Mouse (Mus musculus): ENCODE results near the gene 1700025G04Rik. TPM values are rescaled to one million over a fixed set of nuclear protein-coding genes. Genes with fewer than 3 reads are reported as not detected.

1700025G04Rik gene
- 10 to 100 TPM; 38.9 to 41.0 TPM for total RNA-seq (2021)
- long read RNA-seq, experiment 1, full-length matches to known transcripts = 7 of 9 reads
- long read RNA-seq, experiment 1, partial matches to known transcripts = 1 of 9 reads
- long read RNA-seq, experiment 1, other reads (novel, unspliced or antisense) = 1 of 9 reads
- long read RNA-seq, experiment 2, full-length matches to known transcripts = 5 of 7 reads
- long read RNA-seq, experiment 2, partial matches to known transcripts = 0 of 7 reads
- long read RNA-seq, experiment 2, other reads (novel, unspliced or antisense) = 2 of 7 reads

DNA sequence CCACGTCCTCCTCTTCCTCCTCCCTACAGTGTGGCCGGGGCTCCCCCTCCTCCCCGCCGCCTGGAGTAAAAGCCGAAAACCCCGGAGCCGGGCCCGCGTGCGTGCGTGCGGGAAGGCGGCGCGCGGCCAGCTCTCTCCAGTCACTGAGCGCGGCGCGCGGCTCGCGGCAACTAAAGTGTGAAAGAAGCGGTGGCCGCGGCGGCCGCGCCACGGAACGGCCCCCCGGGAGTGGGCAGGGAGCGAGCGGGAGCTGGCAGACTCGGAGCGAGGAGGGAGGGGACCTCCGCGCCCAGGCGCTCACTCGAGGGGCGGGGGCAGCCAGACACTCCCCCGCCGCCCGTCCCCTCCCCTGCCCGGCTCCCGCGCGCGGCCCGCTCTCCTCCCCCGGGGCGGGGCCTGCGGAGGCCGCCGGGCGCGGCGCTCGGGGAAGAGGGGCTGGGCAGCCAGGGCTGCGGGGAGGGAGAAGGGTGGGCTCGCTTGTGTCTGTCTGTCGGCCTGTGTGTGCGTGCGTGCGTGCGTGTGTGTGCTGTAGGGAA is at the start of gene 1700025G04Rik:
Gene 1700025G04Rik, minus strand, starts transcription at position 108 of the 536 bp plus-strand sequence.
- peak; percentile 86 to 93 for DNase-seq

DNA sequence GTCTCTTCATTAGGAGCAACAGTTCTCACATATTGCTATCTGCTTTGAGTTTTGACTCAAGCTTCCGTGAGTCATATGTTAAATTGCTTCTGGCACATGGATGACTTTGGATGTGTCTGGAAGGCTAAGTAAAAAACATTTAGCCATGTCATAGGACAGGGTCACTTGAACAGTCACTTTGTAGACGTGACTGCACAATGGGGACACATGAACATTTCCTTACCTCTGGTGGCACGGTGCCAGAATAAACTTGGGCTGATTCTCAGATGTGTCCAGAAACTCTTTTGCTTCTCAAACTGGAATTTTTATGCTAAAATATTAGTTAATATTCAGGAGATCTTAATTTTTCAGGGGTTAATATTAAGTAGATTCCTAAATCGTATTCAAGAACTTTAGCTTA is 49.6 kb upstream of the 1700025G04Rik start:
- DNase-seq = peak; percentile 22 to 57

DNA sequence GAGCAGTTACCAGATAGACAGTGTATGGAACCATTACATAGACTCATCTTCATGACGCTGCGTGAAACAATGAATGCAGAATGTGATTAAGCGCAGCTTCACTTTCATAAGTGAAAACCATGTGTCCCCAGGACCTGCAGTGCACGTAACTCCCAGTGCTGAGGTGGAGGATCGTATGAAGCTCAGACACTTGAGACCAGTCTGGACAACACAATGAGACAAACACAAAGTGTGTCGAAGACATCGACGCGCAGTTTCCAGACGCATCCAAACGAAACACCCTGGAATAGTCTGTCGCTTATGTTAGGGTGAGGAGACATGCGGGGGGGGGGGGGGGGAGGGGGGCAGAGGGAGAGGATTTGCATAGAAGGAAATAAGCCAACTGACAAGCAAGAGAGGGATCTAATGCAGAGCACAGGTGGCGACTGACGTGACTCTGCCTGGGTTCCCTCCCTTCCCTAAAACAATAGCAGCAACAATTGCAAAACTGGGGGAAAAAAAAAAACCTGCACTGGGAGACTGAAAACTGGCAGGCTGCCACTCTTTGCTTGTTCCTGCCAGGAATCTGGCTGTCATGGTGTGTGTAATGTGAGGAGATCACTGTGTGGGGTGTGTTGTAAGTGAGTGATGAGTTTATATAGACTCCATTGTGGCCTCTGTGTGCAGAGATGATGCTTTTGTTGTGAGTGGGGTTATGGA is 40.3 kb upstream of the 1700025G04Rik start:
- DNase-seq = peak; percentile 75 to 77

DNA sequence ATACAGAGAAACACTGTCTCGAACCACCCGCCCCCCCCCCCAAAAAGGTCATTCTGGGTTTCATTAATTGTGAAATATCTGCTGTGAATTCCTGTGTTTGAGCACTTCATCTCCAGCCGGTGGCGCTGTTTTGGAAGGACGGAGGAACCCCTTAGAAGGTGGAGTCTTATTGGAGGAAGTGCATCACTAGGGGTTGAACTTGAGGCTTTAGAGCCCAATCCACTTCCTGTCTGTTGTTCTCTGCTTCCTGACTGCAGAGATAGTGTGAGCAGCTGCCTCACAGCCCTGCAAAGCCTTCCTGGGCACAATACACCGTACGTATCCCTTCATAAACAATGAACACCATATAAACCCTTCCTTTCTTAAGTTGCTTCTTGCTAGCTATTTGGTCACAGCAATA is 35.5 kb upstream of the 1700025G04Rik start:
- DNase-seq = no peak

DNA sequence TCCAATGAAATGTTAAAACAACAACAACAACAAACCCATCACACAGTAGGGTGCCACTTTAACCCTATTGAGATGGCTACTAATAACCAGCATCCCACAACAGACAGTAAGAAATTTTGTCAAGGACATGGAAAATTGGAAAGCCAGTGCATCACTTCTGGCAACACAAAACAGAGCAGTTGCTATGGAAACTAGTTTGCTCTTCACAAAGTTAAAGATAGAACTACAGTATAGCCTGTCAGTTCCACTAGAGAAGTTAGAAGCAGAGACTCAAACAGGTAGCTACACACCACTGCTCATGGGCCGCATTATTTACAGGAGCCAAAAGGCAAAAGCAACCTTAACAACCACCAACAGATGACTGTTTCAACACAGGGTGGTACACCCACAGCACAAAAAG is 20.2 kb upstream of the 1700025G04Rik start:
- no peak for DNase-seq

DNA sequence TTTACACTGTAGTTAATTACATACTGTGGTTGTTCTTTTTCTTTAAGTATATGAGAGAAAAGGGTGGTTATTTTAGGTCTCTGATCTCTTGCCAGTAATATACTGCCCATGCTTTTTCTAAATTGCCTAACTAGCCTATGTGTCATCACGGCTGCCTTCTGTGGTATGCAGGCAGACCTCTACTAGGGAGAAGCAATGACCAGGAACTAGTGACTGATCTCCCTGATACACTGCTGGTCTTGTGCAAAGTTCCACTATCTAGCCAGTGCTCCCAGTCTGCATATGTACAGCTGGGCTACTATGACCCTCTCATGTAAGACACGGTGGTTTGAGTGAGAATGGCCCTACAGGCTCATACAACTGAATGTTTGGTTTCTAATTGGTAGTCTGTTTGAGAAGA is 16.2 kb upstream of the 1700025G04Rik start:
- no peak for DNase-seq

DNA sequence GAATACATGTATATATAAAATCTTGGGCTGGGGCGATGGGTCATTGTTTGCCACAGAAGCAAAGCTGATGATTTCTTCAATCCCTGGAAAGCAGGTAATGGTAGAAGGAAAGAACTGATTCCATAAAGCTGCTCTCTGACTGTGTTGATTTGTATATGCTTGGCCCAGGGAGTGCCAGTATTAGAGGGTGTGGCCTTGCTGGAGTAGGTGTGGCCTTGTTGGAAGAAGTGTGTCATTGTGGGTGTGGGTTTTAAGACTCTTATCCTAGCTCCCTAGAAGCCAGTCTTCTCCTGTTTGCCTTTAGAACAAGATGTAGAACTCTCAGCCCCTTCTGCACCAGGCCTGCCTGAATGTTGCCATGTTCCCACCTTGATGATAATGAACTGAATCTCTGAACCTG is 15.3 kb upstream of the 1700025G04Rik start:
- no peak for DNase-seq

DNA sequence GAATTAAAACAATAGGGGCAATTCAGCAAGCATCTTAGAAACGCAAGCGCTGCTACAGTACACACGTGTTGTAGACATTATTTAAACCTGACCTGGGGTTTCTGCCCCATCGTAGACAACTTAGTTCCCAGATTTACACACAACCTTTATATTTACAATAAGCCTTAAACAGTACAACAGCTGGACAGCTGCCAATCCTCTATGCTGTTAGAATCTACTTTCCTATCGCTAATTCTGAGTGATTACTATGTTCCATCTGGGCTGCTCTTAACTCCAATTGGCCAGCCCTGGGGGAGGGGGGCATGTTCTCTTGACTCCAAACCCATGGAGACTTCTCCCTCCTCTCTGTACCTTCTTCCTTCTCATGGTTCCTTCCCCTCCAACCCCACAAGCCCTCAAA is 11.8 kb upstream of the 1700025G04Rik start:
- DNase-seq = no peak

DNA sequence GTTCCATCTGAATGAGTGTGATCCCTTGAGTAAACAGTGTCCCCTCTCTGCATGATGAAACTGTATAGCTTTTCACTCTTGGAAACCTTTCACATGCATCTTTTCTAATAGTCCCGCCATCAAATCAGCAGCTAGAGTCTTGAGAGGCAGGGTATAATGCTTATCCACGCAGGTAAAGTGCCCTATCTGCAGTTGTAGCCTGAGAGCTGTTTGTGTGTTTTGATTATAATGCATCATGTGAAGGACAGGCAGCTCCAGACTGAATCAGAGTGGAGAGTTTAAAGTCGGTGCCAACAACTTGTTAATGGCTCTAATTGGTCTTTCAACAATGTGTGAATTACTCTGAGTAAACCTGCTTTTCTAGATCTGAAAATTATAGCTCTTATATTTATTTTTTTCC is 6.1 kb upstream of the 1700025G04Rik start:
- DNase-seq = no peak

DNA sequence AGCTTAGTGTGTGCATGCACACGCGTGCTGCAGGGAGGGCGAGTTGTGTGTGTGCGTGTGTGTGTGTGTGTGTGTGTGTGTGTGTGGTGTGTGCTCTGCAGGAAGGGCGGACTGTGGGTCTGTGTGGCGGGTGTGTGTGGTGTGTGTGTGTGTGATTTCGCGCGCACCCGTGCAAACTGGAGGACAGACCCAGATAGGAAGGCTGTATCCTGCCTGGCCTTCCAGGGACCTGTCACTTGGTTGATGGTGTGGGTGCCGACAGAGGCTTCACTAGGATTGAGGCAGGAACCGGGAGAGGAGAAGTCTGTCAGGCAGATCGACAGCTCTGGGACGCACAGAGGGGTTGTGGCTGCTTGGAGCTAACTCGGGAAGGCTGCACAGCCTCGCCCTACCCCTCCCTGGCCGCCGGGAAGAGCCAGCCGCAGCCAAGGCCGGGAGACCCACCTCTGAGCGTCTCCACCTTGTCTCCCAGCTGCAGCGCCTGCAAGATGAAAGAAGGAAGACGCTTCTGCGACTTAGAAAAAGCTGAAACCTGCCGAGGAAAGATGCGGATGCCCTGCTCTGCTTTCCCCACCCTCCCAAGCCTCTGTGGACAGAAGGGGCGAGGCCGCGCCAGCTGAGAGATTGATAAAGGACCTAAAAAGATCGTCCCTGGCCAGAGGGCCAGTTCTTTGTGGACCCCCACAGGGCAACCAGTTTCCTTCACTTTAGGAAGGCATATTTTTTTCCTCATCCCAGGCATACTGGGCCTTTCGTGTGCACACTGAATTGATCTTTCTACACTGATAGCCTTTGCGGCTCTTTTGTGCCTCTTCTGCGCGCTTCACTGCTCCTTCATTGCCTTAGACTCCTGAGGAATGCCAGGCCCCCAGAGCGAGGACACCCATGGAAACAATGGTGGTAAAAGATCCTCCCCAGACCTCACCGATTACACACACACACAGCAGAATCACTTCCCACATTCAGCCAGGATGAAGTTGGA is 930 bp upstream of the 1700025G04Rik start:
- DNase-seq = peak; percentile 65 to 73

DNA sequence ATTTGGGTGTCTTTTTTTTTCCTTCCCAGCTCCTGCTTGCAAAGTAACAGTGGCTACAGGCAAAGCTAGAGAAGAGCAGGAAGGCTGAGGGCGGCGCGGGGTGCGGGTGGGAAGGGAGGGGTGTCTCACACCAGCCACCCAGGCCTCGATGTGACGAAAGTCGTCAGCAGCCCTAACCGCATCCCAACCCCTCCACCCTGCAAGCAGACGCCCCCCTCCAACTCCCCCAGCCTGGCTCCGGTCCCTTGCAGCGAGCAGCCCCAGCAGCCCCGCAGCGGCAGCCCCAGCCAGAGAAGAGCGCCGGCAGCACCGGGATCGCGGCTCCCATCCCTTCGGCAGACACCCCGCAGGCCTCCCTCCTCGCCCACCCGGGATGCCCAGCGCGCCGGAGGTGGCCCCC is 399 bp downstream of the 1700025G04Rik start:
- peak; percentile 30 to 57 for DNase-seq

DNA sequence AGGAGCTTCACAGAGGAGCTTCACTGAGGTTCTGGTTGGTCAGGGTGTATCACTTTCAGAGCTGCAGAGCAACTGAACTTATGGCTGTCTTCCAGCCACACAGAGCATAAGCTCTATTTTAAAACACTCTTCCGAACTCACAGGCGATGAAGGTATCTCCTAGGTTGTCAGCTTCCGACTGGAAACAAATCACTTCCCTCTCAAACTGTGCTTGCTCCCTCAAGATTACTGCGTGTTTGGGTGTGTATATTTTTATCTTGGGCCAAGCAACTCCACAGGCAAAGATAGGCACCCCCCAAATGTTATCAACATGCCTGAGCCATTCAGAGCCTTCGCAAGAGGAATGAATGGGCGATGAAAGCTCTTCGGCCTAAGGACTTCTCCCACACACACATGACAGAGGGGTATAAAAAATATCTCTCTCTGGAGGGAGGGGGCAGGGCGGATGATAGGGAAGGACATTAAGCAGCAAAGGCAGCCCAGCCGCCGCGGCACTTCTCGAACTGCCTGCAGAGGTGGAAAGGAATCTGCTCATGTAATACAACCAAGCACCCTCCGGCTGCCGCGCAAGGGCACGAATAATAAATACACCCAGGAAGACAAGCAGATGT is 1.0 kb downstream of the 1700025G04Rik start:
- peak; percentile 57 to 73 for DNase-seq

DNA sequence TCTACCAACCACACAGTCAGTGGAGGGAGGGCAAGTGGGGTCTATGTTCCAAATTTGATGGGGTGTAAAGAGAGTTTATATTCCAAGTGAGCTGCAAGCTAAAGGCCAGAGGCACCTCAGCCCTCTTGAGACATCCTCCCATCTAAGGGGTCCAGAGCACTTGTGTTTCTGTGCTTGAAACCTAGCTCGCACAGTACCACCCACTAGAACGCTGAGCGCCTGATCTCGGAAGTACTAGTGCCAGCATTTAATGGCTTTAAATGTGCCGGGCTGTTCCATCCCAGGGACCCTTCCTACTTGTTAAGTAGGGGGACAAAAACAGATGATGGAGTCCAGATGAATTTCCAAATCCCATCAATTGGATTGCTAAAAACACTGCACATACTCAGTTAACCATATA is 1.9 kb downstream of the 1700025G04Rik start:
- DNase-seq = no peak

DNA sequence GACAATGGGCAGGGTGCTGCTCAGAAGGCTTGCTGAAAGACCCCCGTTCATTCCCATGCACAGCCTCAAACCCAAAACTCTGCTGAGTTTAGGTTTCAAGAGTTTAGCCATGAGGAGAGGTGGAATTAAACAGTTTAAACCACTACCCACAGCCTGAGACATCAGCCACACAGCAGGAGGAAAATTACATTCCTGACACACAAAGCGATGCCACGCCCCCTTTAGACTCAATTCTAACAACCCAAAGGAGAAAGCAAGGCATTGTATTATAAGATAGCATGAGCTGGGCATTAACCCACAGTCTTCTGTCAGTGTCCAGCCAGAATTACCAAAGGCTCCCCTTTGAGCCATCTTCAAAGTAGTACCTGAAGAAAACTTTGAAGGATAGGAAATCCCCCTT is 3.0 kb downstream of the 1700025G04Rik start:
- no peak for DNase-seq

DNA sequence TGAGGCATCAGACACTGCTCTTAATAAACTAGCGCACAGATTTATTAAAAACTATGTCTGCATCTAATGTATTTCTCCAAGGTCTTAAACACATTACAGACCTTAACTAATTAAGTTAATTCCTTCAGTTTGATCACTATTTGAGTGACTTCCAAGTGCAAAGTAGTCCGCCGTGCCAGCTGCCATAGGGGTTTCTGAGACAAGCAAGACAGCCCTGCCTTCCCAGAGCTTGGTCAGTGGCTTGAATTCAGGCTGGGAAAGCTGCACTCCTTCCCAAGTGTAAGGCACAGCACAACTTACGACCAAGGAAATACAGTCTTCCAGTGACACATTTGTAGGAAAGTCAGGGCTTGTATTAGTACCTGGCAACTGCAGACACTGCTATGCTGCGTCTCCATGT is 4.4 kb downstream of the 1700025G04Rik start:
- no peak for DNase-seq

DNA sequence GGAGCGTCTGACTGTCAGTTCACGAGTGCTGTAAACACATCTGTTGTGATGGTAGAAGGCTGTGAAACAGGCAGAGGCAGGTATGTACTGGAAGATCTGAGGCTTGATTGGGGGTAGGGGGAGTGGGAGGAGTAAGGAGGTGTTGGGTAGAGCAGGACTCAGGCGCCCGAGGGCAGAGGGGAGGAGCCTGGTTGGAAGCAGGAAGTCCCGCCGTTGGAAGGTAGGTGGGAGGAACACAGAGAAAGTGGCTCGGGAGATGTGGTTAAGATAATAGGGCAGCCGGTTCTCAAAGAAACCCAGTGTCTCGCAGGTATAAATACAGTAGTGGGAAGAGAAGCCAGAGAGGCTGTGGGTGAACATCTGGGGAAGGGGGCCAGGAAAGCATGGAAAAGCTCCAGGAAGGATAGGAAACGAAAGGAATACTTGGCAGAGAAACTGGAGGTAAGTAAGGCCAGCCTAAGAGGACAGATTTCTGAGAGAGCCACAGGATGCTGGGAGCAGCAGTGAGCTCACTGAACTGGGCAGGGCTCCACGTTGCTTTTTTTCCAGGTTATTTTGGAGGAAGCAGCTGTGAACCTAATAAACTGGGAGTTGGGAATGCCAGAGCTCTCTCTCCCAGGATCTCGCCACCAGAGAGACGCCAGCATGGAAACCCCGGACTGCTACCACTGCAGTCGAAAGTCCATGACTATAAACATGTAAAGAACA is 5.1 kb downstream of the 1700025G04Rik start:
- peak; percentile 76 to 84 for DNase-seq

DNA sequence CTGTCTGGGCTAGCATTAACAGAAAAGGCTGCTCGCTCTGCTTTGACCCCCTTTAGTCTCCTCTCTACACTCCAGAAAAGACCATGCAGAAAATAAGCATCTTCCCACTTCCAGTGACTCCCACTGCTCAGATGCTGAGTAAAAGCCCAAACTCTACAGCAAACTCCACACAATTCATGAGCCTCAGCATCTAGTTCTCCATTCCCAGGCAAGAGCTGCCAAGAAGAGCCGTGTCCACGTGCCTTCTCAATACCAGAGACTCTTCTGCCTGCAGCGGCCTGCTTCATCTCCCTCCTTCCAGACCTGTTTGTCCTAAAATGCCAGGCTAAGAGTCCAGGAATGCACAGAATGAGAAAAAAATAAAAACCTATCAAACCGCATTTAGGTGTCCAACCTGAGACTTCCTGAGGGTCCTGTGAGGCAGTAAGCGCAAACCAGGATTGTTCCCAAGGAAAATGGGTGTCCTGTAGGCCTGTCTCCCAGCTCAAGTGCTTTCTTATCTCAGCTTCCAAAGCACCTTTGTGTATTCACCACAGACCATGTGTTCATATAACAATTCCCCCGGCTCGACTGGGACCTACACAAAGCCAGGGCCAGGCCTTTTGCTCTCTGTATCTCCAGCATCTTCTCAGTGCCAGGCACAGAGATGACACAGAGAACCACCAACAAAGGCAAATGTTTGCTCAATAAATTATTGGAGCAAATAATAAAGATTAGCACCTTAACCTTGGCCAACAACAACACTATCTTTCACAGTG is 7.8 kb downstream of the 1700025G04Rik start:
- no peak for DNase-seq

DNA sequence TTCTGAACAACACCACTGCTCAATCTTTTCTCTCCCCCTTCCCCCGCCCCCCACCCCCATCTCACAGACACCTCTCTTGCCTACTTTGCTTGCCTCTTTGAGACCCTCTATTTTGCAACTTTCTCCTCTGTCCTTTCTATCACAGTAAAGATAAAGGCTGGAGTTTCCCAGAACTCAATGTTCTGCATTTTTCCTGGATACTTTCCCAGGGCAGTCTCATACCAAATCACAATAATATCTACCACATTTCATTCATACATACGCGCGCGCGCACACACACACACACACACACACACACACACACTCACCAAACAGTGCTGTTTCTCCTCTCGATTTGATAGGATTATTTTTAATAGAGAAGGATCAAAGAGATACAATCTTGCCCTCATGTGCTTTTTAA is 8.8 kb downstream of the 1700025G04Rik start:
- DNase-seq = no peak

DNA sequence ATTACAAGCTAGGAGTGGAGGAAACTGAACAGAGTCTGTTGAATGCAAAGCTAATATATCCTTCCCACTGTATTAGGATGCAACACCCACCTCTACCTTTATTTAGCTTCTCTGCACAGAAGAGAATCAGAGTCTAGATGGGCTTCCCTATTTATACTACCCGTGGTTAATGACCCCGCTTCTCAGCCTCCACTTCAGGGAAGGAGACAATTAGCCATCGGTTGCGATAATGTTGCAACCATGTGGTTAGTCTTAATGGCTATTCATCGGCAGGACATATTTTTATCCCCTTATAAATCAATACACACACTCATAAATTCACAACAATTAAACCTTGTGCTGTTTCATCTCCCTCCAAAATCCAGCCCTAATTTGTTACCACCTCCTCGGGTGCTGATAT is 9.7 kb downstream of the 1700025G04Rik start:
- DNase-seq = no peak

DNA sequence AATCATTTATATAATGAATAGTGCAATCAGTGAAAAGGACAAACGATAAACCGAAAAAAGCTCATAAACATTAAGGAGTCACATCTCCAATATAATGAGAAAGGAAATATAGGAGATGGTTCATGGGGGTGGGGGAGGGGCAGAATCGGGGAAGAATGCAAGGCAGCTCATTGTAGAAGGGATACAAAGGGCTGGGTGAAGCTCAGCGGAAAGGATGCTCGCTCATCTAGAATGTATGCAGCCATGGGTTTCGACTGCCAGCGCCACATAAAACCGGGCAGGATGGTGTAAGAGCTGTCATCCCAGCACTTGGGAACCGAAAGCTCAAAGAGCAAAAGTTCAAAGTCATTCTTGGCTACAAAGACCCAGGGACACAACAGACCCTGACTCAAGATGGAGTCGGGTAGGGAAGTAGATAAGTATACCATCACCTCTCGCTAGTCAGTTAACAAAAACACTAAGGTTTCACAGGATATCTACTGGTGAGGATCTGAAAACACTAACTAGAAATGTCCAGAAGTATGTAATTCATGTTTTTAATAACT is 12.7 kb downstream of the 1700025G04Rik start:
- DNase-seq = no peak

Data from heart, adult 18-20 months (tissue).